Mouse (Mus musculus) gastrocnemius, adult 8-10 months (tissue): ENCODE data around the gene Tmem127. TPM values are rescaled to one million over a fixed set of nuclear protein-coding genes. Genes with fewer than 3 reads are reported as not detected.
"Not testable (repeated sequence)": the region's sequence is repeated elsewhere in the genome, so short reads cannot be mapped to it uniquely, and the experiment has no call there.

Experiments used
- DNase-seq, 2 experiments: peaks; one replicate each; pipeline ENCODE4 v3.0.0; 2022; ENCODE audit warnings: low spot score in 2 of 2
- total RNA-seq, 4 experiments: library from RNA; stranded (reverse); gene quantifications; 2 replicates each; pipeline ENCODE4 v1.2.4; 2022

The Tmem127 gene
- total RNA-seq, result 10 to 100 TPM; 21.1 to 27.7 (median 25.2) TPM

GRCm38 (mm10) chr2:127247592-127248333 is at the start of gene Tmem127, which contains the start of gene Ciao1:
Gene Tmem127 (plus strand): TSS chr2:127247908.
Gene Ciao1 (minus strand): TSS chr2:127247816.
- DNase-seq, result peak; percentile 97 to 98

GRCm38 (mm10) chr2:127204932-127205331 is 42.8 kb upstream of the Tmem127 start:
- peak in 1 of 2 experiments; percentile 8 for DNase-seq

GRCm38 (mm10) chr2:127205936-127206335 is 41.8 kb upstream of the Tmem127 start:
- DNase-seq, result not testable (repeated sequence)

- DNase-seq, result no peak
Observed at GRCm38 (mm10) chr2:127206916-127207315, 40.8 kb upstream of the Tmem127 start.

- DNase-seq, result peak; percentile 87 to 89
Observed at GRCm38 (mm10) chr2:127207547-127208451, 39.9 kb upstream of the Tmem127 start, which contains the start of the genes 1810024B03Rik and Snrnp200. Gene 1810024B03Rik (minus strand): TSS chr2:127208280. Gene Snrnp200 (plus strand): TSS chr2:127208386.

GRCm38 (mm10) chr2:127208452-127208769 is 39.3 kb upstream of the Tmem127 start:
- DNase-seq, result no peak

GRCm38 (mm10) chr2:127210701-127211100 is 37.0 kb upstream of the Tmem127 start:
- DNase-seq, result no peak

- no peak for DNase-seq
Observed at GRCm38 (mm10) chr2:127217746-127218145, 30.0 kb upstream of the Tmem127 start.

GRCm38 (mm10) chr2:127225261-127225660 is 22.4 kb upstream of the Tmem127 start:
- no peak for DNase-seq

GRCm38 (mm10) chr2:127237897-127238610 is 9.7 kb upstream of the Tmem127 start:
- no peak for DNase-seq

- no peak for DNase-seq
Observed at GRCm38 (mm10) chr2:127240065-127240464, 7.6 kb upstream of the Tmem127 start.

GRCm38 (mm10) chr2:127248334-127249004 is 761 bp downstream of the Tmem127 start:
- DNase-seq, result peak; percentile 11 to 38

- DNase-seq, result peak; percentile 14 to 34
Observed at GRCm38 (mm10) chr2:127250291-127251008, 2.7 kb downstream of the Tmem127 start.

GRCm38 (mm10) chr2:127251457-127251856 is 3.7 kb downstream of the Tmem127 start:
- peak in 1 of 2 experiments; percentile 6 for DNase-seq

GRCm38 (mm10) chr2:127251880-127252527 is 4.3 kb downstream of the Tmem127 start:
- DNase-seq, result peak; percentile 29 to 38

GRCm38 (mm10) chr2:127252787-127253186 is 5.1 kb downstream of the Tmem127 start:
- DNase-seq, result no peak

- DNase-seq, result no peak
Observed at GRCm38 (mm10) chr2:127254604-127255134, 7.0 kb downstream of the Tmem127 start.

GRCm38 (mm10) chr2:127255294-127255693 is 7.6 kb downstream of the Tmem127 start:
- DNase-seq, result no peak

GRCm38 (mm10) chr2:127259340-127259739 is 11.6 kb downstream of the Tmem127 start:
- DNase-seq, result peak in 1 of 2 experiments; percentile 25
